Mouse (Mus musculus): ENCODE data around the gene Smim15.

- TF ChIP-seq CTCF (IDR thresholded peaks at IDR 0.05; ENCODE audit: control insufficient read depth, insufficient read depth, low read length): no peak
- no peak for TF ChIP-seq POLR2A (IDR thresholded peaks at IDR 0.05; ENCODE audit: borderline replicate concordance, control insufficient read depth, low read depth, low read length)
Measured at GRCm38 (mm10) chr13:108069151-108069550, 24.9 kb downstream of the Smim15 start.

Measured in bone marrow, adult 2 months (tissue).